Mouse (Mus musculus) liver, embryonic 14.5 days (tissue): ENCODE measurements around the gene Haao. TPM values are rescaled to one million over a fixed set of nuclear protein-coding genes. Genes with fewer than 3 reads are reported as not detected.

Experiments
- ATAC-seq: fragments of 200-750 bp; cut with Nextera tagmentation; 2 replicates; pipeline ENCODE4 v1.8.0; 2017; ENCODE audit warnings: moderate number of reproducible peaks, mild to moderate bottlenecking, moderate library complexity; ENCODE audit not compliant: insufficient read depth
- DNase-seq, 3 experiments: peaks; one replicate each; pipeline ENCODE4 v3.0.0-alpha.2; 2012 to 2013; ENCODE audit warnings: low read depth in 3 of 3, low spot score in 3 of 3
- H3K27ac ChIP-seq: fragments of 300-500 bp; sonication (generic); 2 replicates; pipeline ENCODE4 v1.5.1; 2014; ENCODE audit warnings: moderate library complexity, mild to moderate bottlenecking, control low read depth, inconsistent platforms
- H3K27me3 ChIP-seq: fragments of 300-500 bp; sonication (generic); 2 replicates; pipeline ENCODE4 v1.6.1; 2014; ENCODE audit warnings: mild to moderate bottlenecking, low read length, moderate library complexity; ENCODE audit not compliant: control insufficient read depth, insufficient read depth
- H3K36me3 ChIP-seq: fragments of 300-500 bp; sonication (generic); replicated peaks from 2 replicates; pipeline ENCODE4 v1.6.1; 2014; ENCODE audit warnings: low read depth; ENCODE audit not compliant: control insufficient read depth, insufficient read depth
- H3K4me1 ChIP-seq, 2 experiments: fragments of 200-500 bp in 1 of 2; fragments of 300-500 bp in 1 of 2; sonication (generic) in 1 of 2; replicated peaks; 2 replicates each; pipeline ENCODE4 v1.6.1; 2012 to 2014; ENCODE audit warnings: antibody characterized with exemption in 1 of 2, inconsistent platforms in 1 of 2, low read length in 1 of 2; ENCODE audit not compliant: control insufficient read depth in 2 of 2, insufficient read depth in 2 of 2
- H3K4me2 ChIP-seq: fragments of 300-500 bp; sonication (generic); 2 replicates; pipeline ENCODE4 v1.6.1; 2014; ENCODE audit warnings: low read depth, mild to moderate bottlenecking, control low read depth, moderate library complexity
- H3K4me3 ChIP-seq, 2 experiments: fragments of 200-500 bp in 1 of 2; fragments of 300-500 bp in 1 of 2; sonication (generic) in 1 of 2; 2 replicates each; pipeline ENCODE4 v1.5.1; 2012 to 2014; ENCODE audit warnings: low read depth in 2 of 2, low read length in 2 of 2, mild to moderate bottlenecking in 2 of 2, control low read depth in 1 of 2, inconsistent platforms in 1 of 2, moderate library complexity in 1 of 2; ENCODE audit not compliant: insufficient read depth in 1 of 2
- H3K9ac ChIP-seq: fragments of 300-500 bp; sonication (generic); replicated peaks from 2 replicates; pipeline ENCODE4 v1.6.1; 2014; ENCODE audit warnings: mild to moderate bottlenecking, control low read depth, moderate library complexity
- H3K9me3 ChIP-seq: fragments of 300-500 bp; sonication (generic); 2 replicates; pipeline ENCODE4 v1.6.1; 2016; ENCODE audit warnings: low read length, mixed read lengths; ENCODE audit not compliant: control insufficient read depth
- CTCF ChIP-seq: IDR thresholded peaks from 2 replicates; pipeline ENCODE4 v1.5.1; 2016; ENCODE audit warnings: antibody characterized with exemption, low read depth, control low read depth
- EP300 ChIP-seq: IDR thresholded peaks from 2 replicates; pipeline ENCODE4 v1.6.1; 2016; ENCODE audit warnings: antibody characterized with exemption, low read depth
- WGBS: fragments of 180-500 bp; shearing (Covaris S2); extraction: QIAGEN DNeasy Blood & Tissue Kit; methylation state at CpG from one replicate; pipeline ENCODE4 v1.1.7; 2014; ENCODE audit not compliant: insufficient replicate concordance; 5-methylcytosine and 5-hydroxymethylcytosine counted together
- polyA plus RNA-seq, 2 experiments: library from polyadenylated mRNA; depleted of rRNA in 1 of 2; stranded (reverse) in 1 of 2; unstranded in 1 of 2; fragments of >200 nt; fragmentation: Nextera tagmentation in 1 of 2; extraction: Ambion mirVana in 1 of 2; gene quantifications; 2 replicates each; pipeline versions ENCODE4 v1.2.1 to v1.2.3; 2012 to 2014

The Haao gene
- polyA plus RNA-seq, 2 experiments, result 14.2 to 30.5 TPM

DNA sequence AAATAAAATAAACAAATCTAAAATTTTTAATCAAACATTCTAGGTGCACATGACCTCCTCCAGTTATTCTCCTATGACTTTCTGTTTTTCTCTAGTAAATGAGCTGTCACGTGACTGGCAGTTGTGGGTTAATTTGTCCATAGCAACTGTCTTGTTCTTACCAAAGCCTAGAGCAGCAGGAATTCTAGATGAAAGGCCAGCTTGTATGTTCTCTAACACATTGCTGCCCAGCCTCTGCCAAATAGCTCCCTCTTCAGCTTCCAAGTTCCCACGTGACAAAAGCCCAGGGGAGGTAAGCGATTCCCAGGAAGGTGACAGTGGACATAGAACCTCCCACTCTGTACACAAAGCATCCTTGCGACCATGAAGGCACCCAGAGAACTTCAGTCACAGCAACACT, 13.6 kb downstream of the Haao start:
- no peaks in the 10 kb centered on the region for H3K36me3 ChIP-seq
- H3K4me3 ChIP-seq, result no peak overlapping the region
- no peaks in the 10 kb centered on the region for H3K27me3 ChIP-seq
- no peak for TF ChIP-seq CTCF
- no peak for TF ChIP-seq EP300
- H3K9me3 ChIP-seq, result no peaks in the 10 kb centered on the region
- no peak for DNase-seq
- peaks cover 0 to 8% of the 10 kb centered on the region in 2 experiments; a peak in 3 of 4 replicates for H3K4me1 ChIP-seq
- no peak overlapping the region for H3K27ac ChIP-seq
- 64% methylated on average over 4 of the region's 4 CpGs for WGBS
- H3K9ac ChIP-seq, result no peak overlapping the region
- no peak overlapping the region for H3K4me2 ChIP-seq
- no peak for ATAC-seq

DNA sequence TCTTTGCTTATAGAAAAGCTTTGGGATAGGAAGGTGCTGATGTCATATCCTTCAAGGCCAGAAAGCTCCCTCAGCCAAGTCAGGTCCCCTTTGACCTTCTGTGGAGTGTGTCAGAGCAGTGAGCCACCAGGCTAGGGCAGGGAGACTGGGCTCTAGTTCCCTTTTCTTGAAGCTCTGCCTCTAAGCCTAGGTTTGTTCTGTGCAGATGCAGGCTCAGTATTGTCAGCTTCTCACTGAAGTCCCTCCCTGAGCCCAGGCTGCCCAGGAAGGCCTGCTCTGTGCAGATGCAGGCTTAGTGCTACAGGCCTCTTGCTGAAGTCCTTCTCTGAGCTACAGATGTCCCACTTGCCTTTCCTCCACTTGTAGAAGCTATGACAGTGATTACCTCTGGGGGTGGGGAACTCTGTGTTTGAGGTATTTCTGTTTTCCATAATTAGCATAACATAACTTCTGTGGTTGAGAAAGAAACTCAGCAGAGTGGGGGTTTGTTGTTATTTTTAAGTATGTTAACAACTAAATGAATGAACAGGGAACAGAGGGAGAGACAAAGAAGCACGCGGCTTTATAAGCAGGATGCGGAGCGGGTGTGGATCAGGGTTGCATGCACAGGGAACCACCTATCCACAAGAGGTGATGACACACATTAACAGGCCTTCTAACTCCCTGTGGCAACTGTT, 17.0 kb downstream of the Haao start:
- Histone ChIP-seq H3K27ac (no peak overlapping the region), H3K4me2 (no peak overlapping the region), H3K4me1 (peaks cover 0 to 8% of the 10 kb centered on the region in 2 experiments; a peak in 3 of 4 replicates), H3K4me3 (no peak overlapping the region), H3K36me3 (no peaks in the 10 kb centered on the region), H3K27me3 (no peaks in the 10 kb centered on the region), H3K9ac (no peak overlapping the region), H3K9me3 (no peaks in the 10 kb centered on the region)
- 77% methylated on average over 4 of the region's 4 CpGs for WGBS
- ATAC-seq, result no peak
- no peak for DNase-seq
- no peak for TF ChIP-seq CTCF
- TF ChIP-seq EP300, result no peak

DNA sequence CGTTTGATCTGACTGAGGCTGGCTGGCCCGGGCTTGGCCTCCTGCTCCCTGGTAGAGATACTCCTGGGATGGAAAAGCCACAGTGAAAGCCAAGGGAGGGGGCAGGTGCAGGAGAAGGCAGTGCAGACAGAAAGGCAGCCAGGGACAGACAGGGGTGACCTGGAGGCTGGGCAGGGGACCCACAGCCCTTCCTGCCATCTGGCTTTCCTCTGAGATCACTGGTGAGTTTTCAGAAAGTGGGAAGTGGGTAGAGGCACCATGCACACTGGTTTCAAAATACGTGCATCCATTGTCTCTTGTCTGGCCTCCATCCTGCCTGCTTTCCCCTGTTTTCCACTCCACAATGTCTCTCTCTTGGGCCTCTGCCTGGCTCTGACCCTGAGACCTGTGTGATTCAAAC, 18.4 kb downstream of the Haao start:
- 46% methylated on average over 3 of the region's 3 CpGs for WGBS
- H3K4me3 ChIP-seq, result no peak overlapping the region
- no peak overlapping the region for H3K27ac ChIP-seq
- no peak overlapping the region for H3K9ac ChIP-seq
- peaks cover 0 to 6% of the 10 kb centered on the region in 2 experiments; a peak in 3 of 4 replicates for H3K4me1 ChIP-seq
- H3K4me2 ChIP-seq, result no peak overlapping the region
- no peaks in the 10 kb centered on the region for H3K27me3 ChIP-seq
- no peak for TF ChIP-seq CTCF
- TF ChIP-seq EP300, result no peak
- H3K9me3 ChIP-seq, result no peaks in the 10 kb centered on the region
- DNase-seq (no peak), ATAC-seq (no peak)
- no peaks in the 10 kb centered on the region for H3K36me3 ChIP-seq

DNA sequence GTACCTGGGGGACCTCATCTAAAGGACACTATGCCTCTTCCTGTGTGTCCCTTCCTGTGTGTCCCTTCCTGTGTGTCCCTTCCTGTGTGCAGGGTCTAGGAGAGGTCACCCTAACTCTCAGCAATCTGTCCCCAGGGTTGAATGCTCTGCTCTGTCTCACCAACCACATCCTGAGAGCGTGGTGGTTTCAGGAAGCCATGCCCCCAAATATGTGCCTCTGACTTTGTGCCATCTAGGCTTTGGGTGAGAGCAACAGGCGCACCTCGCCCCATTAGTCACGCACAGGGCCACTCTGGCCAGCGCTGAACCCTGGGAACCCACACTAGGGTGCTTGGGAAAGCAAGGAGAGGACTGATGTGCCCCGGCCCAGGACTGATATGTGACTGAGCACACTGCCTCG, 23.9 kb downstream of the Haao start:
- no peak overlapping the region for H3K27ac ChIP-seq
- H3K4me3 ChIP-seq, result no peak overlapping the region

DNA sequence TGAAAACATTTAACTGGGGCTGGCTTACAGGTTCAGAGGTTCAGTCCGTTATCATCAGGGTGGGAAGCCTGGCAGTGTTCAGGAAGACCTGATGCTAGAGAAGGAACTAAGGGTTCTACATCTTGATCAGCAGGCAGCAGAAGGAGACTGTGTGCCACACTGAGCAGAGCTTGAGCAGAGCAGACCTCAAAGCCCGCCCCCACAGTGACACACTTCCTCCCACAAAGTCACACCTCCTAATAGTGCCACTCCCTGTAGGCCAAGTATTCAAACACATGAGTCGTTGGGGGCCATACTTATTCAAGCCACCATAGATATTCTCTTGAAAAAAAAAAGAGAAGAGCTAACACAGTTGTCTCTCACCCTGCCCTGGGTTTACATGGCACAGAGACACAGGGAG, 25.9 kb downstream of the Haao start:
- DNase-seq (no peak), ATAC-seq (no peak)
- Histone ChIP-seq H3K27ac (no peak overlapping the region), H3K27me3 (no peaks in the 10 kb centered on the region), H3K9me3 (no peaks in the 10 kb centered on the region), H3K9ac (no peak overlapping the region), H3K4me1 (no peaks in the 10 kb centered on the region), H3K4me2 (no peak overlapping the region), H3K4me3 (no peak overlapping the region), H3K36me3 (no peaks in the 10 kb centered on the region)
- 55% methylated on average over 3 of the region's 3 CpGs for WGBS
- TF ChIP-seq EP300 (no peak), CTCF (no peak)

More for the DNA sequence above, 23.9 kb downstream of the Haao start:
- H3K36me3 ChIP-seq, result no peaks in the 10 kb centered on the region
- 47% methylated on average over 7 of the region's 7 CpGs for WGBS
- TF ChIP-seq CTCF, result no peak
- no peak for TF ChIP-seq EP300
- H3K9me3 ChIP-seq, result no peaks in the 10 kb centered on the region
- no peak overlapping the region for H3K9ac ChIP-seq
- H3K4me2 ChIP-seq, result no peak overlapping the region
- DNase-seq (no peak), ATAC-seq (no peak)
- no peaks in the 10 kb centered on the region for H3K4me1 ChIP-seq
- no peaks in the 10 kb centered on the region for H3K27me3 ChIP-seq
